Mouse (Mus musculus) layer of hippocampus, adult 9-10 months (tissue): Measurements from ENCODE around the gene Brd2.

Experiments used
- DNase-seq: peaks from one replicate; pipeline ENCODE4 v3.0.0; 2022; ENCODE audit warnings: low spot score

The Brd2 gene

DNA sequence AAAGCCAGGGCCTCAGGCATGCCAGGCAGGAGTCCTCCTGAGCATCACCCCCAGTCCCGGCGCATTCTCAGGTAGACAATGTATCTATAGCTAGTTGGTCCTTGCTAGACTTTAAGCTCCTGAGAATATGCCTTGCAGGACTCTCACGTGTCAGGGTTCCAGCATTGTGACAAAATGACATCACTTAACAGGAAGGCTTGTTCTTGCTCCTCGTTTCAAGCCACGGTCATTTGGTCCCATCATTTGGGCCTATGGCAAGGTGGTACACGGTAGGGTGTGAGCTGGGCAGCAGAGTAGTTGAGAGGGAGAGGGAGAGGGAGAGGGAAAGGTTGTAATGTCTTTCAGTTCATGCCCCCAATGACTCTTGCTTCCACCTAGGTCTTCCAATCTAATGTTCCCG is 9.5 kb upstream of the Brd2 start:
- DNase-seq = no peak

DNA sequence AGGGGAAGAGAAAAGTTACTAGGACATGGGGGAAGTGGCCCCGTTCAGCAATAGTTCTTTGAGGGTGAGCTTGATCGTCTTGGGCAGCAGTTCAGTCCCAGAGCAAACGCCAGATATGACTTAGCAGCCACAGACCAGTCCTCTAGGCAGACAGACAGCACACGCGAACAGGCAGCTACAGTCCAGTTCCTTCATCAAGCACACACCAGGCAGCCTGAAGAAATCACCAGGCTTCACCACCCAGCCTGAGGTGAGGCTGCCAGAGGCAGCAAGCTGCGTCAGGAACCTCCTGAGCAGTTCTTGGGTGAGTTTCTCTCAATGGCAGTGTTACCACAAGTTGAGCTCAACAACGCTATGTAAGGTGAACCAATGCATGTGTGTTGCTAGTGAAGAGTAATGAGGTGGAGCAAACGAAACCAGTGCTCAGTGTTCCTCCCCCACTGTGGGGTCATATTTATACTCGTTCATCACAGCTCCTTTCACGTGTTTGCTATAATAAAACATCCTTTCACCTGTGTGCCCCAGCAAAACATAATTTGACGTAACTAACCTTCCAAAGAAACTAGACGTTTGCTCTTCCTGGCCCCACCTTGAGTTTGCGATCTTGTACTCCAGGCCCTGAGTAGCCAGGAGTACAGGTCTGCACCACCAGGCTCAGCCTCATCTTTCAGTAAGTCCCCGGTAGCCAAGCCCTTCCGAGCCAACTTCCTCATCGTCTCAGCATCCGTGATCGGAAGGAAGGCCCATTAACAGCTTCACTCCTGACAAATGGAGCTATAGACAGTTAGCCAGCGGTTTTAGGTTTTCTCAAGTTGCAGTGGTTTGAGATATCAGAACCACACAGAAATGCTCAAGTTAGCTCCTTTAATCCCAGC is 7.9 kb upstream of the Brd2 start:
- DNase-seq = no peak

DNA sequence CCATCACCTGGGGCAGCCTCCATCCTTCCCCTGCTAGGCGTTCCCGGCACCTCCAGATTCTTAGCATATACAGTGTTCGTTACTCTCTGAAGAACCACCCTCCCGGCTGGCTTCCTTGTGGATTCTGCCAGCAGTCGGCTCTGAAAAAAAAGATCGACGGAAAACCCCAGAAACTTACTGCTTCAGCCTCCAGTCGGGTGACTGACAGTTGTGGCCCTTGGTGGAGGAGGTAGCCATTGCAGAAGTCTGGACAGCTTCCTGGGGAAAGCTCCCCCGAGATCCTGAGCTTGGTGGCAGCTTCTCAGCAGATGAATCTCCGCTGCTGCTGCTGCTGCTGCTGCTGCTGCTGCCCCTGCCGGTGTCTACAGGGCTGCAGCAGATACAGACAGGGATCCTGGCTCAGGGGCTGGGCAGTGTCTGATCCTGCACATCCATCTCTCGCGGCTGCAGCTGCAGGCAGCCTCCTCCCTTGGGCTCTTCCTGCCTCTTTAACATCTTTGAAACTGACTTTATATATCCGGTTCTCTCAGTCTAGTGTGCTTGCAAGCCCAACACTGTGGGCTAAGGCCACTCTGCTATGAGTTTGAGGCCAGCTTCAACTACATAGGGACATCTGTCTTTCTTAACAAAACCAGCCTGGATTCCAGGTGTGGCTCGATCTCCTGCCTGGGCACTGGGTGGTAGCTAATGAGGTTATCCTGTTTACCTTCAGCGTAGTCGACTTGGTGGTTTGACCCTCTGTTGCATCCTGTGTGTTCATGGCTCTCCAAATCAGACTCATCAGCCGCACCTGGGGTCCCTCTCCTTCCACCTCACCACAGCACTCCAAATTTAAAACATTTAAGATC is 6.7 kb upstream of the Brd2 start:
- no peak for DNase-seq

DNA sequence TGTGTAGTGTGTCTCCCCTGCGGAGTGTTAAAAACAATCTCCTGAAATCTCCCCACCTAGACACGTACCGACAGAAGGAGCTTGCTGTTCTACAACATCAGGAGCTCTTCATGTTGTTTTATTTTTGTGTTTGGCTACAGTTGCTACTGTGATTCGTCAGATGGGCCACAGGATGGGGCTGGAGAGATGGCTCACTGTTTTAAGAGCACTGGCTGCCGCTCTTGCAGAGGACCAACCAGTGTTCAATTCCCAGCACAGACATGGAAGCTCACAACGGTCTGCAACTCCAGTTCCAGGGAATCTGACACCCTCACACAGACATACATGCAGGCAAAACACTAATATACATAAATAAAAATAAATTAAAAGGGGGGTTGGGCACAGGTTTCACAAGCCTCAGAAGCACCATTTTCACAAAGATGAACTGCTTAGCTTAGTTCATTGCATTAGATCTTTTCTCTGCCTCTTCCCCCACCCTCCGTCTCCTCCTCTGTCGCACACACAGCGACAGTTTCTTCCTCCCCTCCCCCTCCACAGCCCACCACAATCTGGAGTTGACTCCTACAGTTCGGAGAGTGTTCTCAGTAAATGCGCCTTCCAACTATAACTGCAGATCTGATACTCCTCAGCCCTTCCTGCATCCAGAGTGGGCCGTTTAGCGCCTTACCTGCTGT is 6.0 kb upstream of the Brd2 start:
- no peak for DNase-seq

GRCm38 (mm10) chr17:34127475-34127874 is 5.0 kb upstream of the Brd2 start:
- no peak for DNase-seq

DNA sequence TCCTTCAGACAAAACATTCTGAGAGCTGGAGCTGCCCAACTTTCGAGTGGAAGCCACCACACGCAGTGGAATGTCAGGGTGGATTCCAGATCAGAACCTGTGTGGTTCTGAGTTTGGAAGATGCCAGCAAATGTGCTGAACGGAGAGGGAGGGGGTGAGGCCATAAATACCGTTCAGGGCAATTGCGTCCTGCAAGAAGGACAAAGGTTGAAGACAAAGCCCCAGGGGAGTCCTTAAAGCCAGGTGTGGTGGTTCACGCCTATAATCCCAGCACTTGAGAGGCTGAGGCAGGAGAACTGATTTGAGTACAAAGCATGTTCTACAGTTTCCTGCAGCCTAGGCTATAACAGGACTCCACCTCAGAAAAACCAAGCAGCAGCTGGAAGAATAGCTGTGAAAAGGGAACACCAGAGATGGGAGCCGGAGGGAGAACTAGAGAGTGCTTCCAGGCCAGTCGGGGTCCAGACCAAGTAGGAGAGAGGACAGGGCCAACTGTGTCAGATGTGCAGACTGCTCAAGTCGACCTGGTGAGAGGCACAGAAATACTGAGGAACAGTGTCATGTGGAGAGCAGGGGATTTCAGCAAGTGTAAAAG is 4.5 kb upstream of the Brd2 start:
- DNase-seq = no peak

GRCm38 (mm10) chr17:34124649-34125048 is 2.2 kb upstream of the Brd2 start:
- no peak for DNase-seq

- no peak for DNase-seq
Measured at GRCm38 (mm10) chr17:34123518-34123917, 1.1 kb upstream of the Brd2 start.

- DNase-seq = no peak
Measured at GRCm38 (mm10) chr17:34123111-34123510, 677 bp upstream of the Brd2 start.

DNA sequence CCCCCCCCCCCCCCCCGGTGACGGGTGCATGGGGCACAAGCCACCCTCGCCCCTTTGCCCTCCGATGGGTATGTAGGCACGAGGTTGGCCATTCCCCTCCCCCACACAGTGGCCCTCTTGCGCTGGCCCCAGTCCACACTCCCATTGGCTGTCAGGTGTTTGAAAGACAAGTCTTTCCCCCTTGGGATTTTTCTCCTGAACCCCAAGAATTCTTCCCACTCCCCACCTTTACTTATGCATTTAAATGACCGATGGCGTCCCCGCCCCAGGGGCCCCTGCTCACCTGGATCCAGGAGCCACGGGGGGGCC is 601 bp downstream of the Brd2 start:
- DNase-seq = no peak

- peak; percentile 80 for DNase-seq
Measured at GRCm38 (mm10) chr17:34121172-34121878, 1.1 kb downstream of the Brd2 start.

GRCm38 (mm10) chr17:34120814-34121171 is 1.6 kb downstream of the Brd2 start:
- no peak for DNase-seq

GRCm38 (mm10) chr17:34120180-34120723 is 2.2 kb downstream of the Brd2 start:
- no peak for DNase-seq

GRCm38 (mm10) chr17:34119249-34120179 is 2.9 kb downstream of the Brd2 start, which contains the start of gene H2-DMa:
Gene H2-DMa, plus strand, starts transcription at chr17:34119541.
- DNase-seq = peak; percentile 97

- DNase-seq = no peak
Measured at GRCm38 (mm10) chr17:34118873-34119248, 3.6 kb downstream of the Brd2 start.

DNA sequence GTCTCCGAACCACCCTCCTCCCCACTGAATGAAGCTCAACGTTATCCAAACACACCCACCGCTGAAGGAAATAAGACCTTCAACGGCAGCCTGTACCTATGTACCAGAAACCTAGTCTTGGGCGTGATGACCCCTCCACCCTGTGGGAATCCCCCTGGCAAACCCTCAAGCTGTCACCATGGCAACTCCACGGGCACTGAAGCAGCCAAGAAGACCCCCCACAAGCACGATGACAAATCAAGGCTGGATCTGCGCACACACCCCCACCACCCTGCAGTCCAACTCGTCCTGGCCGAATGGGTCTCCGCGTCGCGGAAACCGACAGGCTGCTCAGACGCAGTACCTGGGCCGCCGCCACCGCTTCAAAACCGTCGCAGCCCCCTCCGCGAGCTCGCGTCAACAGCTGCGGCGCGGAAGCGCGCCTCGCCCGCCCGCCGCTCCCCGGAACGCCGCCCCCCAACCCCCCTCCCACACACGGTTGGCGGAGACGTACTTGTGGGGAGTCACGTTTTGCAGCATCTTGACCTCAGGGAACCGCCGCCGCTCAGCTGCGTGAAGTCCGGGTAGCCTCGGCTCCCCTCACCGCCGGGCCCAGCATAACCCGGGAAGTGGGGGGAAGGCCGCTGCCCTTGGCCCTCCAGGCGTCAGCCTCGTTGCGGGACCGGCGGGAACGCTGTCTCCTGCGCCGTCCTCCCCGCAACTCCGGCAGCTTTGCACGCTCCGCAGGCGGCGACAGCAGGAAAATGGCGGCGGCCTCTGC is 4.1 kb downstream of the Brd2 start:
- no peak for DNase-seq

DNA sequence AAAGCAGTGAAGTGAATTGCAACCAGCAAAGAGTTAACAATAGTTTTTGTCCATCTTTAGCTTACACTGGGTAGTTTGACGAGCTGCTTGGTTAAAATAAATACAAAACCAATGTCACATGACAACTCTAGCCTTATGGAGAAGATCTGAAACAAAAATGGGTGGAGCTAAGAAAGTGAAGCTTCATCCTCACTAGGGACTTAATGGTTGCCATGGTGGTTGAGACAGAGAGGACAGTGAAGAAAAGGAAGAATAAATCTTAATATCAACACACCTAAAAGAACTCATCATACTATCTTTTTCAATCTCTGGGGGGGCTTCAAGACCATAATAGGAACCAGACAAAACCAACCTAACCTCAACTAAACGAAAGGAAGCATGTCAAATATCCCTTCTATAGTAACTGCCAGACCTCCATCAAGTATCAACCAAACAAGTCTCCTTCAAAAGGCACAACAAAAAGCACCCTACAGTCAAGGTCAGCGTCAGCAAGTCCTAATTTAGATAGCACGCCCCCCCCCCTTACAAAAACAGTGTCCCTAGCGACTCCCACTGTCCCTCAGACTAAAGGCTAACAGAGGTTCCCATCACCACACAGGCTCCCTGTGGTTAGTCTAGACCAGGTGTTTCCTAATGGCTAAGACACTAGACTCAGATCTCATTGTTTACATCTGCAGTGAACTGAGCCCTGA is 4.9 kb downstream of the Brd2 start:
- DNase-seq = no peak

DNA sequence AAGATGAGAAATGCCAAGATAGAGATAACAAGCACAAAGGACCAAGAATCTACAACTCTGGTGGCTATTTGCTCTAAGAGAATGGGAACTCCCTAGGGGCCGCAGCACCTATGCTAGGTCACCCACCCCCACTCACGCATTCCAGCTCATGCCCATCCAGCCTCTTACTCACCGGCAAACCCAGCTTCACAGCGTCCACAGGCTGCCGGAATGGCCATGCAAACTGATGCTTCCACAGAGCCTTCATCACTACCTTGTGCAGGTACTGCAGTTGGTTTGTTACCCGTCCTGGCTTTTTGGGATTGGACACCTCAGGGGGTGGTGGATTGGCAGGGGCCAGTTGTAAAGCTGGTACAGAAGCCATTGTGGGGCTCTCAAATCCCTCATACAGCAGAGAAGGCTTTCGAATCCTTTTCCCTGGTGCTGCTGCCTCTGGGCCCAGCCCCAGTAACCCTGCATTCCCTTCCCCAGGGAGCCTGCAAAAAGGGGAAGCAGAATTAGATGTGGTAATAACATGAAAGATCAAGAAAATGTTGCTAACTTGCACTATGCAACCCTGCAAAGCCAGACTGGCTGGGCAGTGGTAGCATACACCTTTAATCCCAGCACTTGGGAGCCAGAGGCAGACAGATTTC is 5.6 kb downstream of the Brd2 start:
- no peak for DNase-seq

- no peak for DNase-seq
Measured at GRCm38 (mm10) chr17:34114114-34114513, 8.3 kb downstream of the Brd2 start.
